Mouse (Mus musculus) brain, embryonic 14.5 days (tissue): ENCODE results near the gene Fbxw24.
"Not testable (repeated sequence)": the region's sequence is repeated elsewhere in the genome, so short reads cannot be mapped to it uniquely, and the experiment has no call there.

Experiments
- CTCF ChIP-seq: fragments of 200-500 bp; IDR thresholded peaks from 2 replicates; pipeline ENCODE4 v1.5.1; 2012; ENCODE audit warnings: inconsistent platforms, mild to moderate bottlenecking, moderate library complexity, borderline replicate concordance; ENCODE audit not compliant: insufficient read depth, insufficient read length; ENCODE audit errors: extremely low read depth
- POLR2A ChIP-seq: fragments of 200-500 bp; IDR thresholded peaks from 2 replicates; pipeline ENCODE4 v1.6.1; 2012; ENCODE audit warnings: mild to moderate bottlenecking, inconsistent platforms, borderline replicate concordance; ENCODE audit not compliant: poor library complexity, insufficient read depth, insufficient read length, severe bottlenecking; ENCODE audit errors: extremely low read depth

- TF ChIP-seq POLR2A, CTCF: not testable (repeated sequence)
These were observed 63.8 kb downstream of the Fbxw24 start for GRCm38 (mm10) chr9:109562106-109562505.
